Mouse (Mus musculus) spleen, postnatal 36 days (tissue): Measurements from ENCODE around the gene Olfr56.

ENCODE experiments used
- DNase-seq, 2 experiments: peaks; one replicate each; pipeline ENCODE4 v3.0.0; 2022; ENCODE audit warnings: low spot score in 2 of 2, mixed read lengths in 1 of 2

Olfr56 gene

GRCm38 (mm10) chr11:49092053-49092586 lies 113.4 kb downstream of the Olfr56 start:
- no peak for DNase-seq

- peak; percentile 30 to 39 for DNase-seq
Observed at GRCm38 (mm10) chr11:49092786-49093185, 114.1 kb downstream of the Olfr56 start.

GRCm38 (mm10) chr11:49093861-49094660 lies 115.4 kb downstream of the Olfr56 start:
- peak; percentile 57 to 67 for DNase-seq

GRCm38 (mm10) chr11:49095367-49095766 lies 116.7 kb downstream of the Olfr56 start:
- no peak for DNase-seq

- no peak for DNase-seq
Observed at GRCm38 (mm10) chr11:49100409-49100808, 121.7 kb downstream of the Olfr56 start.

- DNase-seq: peak; percentile 43
Observed at GRCm38 (mm10) chr11:49101500-49101899, 122.8 kb downstream of the Olfr56 start.

- DNase-seq: peak; percentile 79 to 88
Observed at GRCm38 (mm10) chr11:49103047-49103693, 124.5 kb downstream of the Olfr56 start.

- no peak for DNase-seq
Observed at GRCm38 (mm10) chr11:49105752-49106151, 127.1 kb downstream of the Olfr56 start.

- no peak for DNase-seq
Observed at GRCm38 (mm10) chr11:49107650-49108537, 129.2 kb downstream of the Olfr56 start.

GRCm38 (mm10) chr11:49108833-49109232 lies 130.1 kb downstream of the Olfr56 start:
- DNase-seq: peak in 1 of 2 experiments; percentile 44

- DNase-seq: no peak
Observed at GRCm38 (mm10) chr11:49111000-49111399, 132.3 kb downstream of the Olfr56 start.

- DNase-seq: no peak
Observed at GRCm38 (mm10) chr11:49112624-49113219, 134.0 kb downstream of the Olfr56 start.

- DNase-seq: no peak
Observed at GRCm38 (mm10) chr11:49114158-49114557, 135.5 kb downstream of the Olfr56 start.

GRCm38 (mm10) chr11:49114774-49115173 lies 136.1 kb downstream of the Olfr56 start, which contains the start of gene Olfr1396:
TSS of gene Olfr1396 (minus strand) at chr11:49114874.
- no peak for DNase-seq

- no peak for DNase-seq
Observed at GRCm38 (mm10) chr11:49119635-49120034, 140.9 kb downstream of the Olfr56 start.

GRCm38 (mm10) chr11:49124169-49124568 lies 145.5 kb downstream of the Olfr56 start:
- no peak for DNase-seq

- no peak for DNase-seq
Observed at GRCm38 (mm10) chr11:49141974-49142373, 163.3 kb downstream of the Olfr56 start, which contains the start of gene Olfr1395. TSS of gene Olfr1395 (plus strand) at chr11:49142274.

GRCm38 (mm10) chr11:49154077-49154476 lies 175.4 kb downstream of the Olfr56 start, which contains the start of gene Olfr1394:
TSS of gene Olfr1394 (plus strand) at chr11:49154377.
- DNase-seq: no peak

GRCm38 (mm10) chr11:49156821-49157814 lies 178.4 kb downstream of the Olfr56 start:
- no peak for DNase-seq
